Mouse (Mus musculus) monocyte, adult 5-6 weeks (primary cell): ENCODE measurements around the gene Zfp12. TPM values are rescaled to one million over a fixed set of nuclear protein-coding genes. Genes with fewer than 3 reads are reported as not detected.
"Not testable (repeated sequence)": the region's sequence is repeated elsewhere in the genome, so short reads cannot be mapped to it uniquely, and the experiment has no call there.

Experiments used
- ATAC-seq: fragments of 153-309, 156-312 bp; replicated peaks from 2 replicates; pipeline ENCODE4 v1.8.0; 2017; ENCODE audit warnings: mild to moderate bottlenecking; ENCODE audit not compliant: low TSS enrichment, insufficient number of reproducible peaks, severe bottlenecking, poor library complexity, low FRiP score
- total RNA-seq: library from RNA; stranded (forward); fragments of 200-1000, 200-491, 200-594 nt; gene quantifications from 3 replicates; pipeline ENCODE4 v1.2.3, GENCODE M21; 2017

The Zfp12 gene
- 17.0 to 19.7 TPM (median 17.2 TPM) in 3 replicates for total RNA-seq

DNA sequence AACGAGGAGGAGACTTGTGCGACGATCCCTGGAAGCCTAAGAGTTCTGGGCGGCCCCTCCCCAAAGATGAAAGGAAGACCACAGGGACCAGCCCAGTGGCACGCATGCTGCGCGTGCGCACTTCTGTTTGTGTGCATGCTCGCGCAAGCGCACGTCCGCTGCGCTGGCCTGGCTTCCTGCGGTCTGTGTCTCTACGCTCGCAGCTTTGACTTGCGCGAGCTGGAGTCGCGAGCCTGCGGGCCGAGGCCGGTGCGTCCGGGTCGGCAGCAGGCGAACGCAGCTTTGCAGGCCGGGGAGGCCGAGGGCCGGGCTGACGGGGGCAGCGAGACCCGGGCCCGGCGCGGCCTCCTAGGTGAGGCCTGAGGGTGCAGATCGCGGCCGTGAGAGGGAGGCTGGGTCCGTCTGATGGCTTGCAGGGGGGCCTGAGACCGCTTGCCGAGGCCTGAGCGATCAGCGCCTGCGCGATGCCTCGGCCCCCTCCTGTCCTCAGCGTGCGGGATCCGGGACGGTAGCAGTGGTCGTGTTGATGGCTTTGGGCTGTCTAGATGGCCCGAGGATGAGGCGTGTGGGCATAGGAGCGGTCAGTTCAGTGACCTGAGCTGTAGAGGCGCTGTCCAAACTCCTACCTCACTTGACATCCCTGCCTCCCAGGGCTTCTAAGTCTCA lies at the start of gene Zfp12:
Gene Zfp12, plus strand, starts transcription at position 136 of the 666 bp plus-strand sequence.
- ATAC-seq: peak; percentile 89

- not testable (repeated sequence) for ATAC-seq
These were observed 46.9 kb upstream of the Zfp12 start for GRCm38 (mm10) chr5:143188014-143188413.

DNA sequence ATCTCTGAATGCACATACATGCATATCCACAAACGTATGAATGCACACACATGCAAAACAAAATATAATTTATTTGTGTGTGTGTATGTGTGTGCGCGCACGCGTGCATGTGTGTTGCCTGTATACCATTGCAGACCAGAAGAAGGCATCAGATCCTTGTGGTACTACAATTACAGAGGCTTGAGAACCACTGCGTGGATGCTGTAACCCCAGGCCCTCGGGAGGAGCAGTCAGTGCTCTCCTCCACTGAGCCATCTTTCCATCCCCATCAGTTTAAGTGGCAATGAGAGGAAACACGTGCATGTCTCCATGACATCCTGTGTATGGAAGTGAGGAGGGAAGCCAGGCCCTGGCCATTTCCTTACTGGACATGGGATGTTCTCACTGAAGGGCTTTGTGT lies 42.2 kb upstream of the Zfp12 start:
- no peak for ATAC-seq

DNA sequence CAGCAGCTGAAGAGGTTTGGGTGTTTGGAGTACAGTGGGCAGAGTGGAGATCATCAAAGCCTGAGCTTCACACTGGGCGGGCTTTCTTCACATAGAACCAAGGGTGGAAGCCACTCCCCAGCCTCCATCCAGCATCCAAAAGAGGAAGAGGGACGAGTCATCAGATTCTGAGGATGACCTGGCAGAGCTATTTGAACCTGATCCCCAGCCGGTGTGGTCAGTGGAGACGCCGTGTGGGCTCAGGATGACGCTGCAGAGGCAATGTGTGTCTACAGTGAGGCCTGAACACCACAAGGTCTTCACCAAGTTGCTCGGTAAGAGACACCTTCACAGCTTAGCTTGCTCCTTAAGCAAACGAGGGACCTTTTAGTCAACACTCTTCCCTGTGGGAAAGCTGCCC lies 40.2 kb upstream of the Zfp12 start:
- ATAC-seq: not testable (repeated sequence)

- ATAC-seq: no peak
These were observed 39.8 kb upstream of the Zfp12 start for GRCm38 (mm10) chr5:143195166-143195565.

DNA sequence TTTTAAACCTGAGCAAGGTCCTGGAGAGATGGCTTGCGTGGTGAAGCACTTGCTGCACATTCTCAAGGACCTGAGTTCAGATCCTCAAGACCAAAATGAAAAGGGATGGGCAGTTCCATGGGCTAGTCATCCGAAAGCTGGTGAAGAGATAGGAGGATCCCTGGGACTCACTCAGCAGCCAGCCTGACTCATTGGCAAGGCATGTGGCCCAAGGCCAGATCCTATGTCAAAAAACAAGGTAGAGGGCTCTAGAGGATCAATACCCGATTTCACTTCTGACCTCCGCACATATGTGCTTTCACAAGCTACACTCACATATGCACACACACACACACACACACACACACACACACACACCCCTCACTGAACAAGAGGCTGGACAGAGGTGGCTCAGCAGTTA lies 38.5 kb upstream of the Zfp12 start:
- ATAC-seq: no peak

- no peak for ATAC-seq
These were observed 29.9 kb upstream of the Zfp12 start for GRCm38 (mm10) chr5:143205015-143205414.

DNA sequence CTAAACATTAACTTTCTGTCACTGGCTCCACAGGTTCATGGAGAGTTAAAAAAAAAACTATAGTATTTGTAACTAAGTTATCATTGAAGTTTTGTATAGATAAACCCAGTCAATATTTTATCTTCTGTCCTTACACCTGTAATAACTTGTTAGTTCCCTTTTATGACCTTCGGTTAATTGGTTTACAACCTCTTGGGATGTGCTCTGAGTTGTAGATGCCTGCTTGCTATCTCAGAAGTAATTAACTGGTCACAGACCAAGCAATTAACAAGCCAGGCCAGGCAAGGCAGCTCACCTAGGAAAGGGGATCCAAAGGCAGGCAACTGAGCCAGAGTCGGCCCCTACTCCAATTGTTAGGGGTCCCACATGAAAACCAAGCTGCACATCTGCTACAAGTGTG lies 21.1 kb upstream of the Zfp12 start:
- no peak for ATAC-seq

- ATAC-seq: no peak
These were observed 14.0 kb upstream of the Zfp12 start for GRCm38 (mm10) chr5:143220996-143221395.

DNA sequence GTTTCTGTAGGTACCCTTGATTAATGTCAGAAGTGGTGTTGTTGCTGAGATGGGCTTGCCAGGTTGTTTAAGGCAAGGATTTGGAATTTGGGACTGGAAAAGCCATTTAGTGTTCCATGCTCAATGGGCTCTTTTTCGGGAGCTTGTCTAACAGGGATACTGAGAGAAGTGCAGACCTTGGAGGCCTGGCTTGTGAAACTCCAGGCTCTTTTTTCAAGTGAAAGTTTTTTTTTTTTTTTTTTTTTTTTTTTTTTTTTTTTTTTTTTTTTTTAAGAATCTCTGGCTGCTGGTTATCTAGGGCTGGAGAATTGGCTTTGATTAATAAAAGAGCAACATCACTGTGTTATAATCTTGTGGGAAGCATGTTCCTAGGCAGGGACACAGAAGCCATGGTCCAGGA lies 12.7 kb upstream of the Zfp12 start:
- ATAC-seq: no peak

GRCm38 (mm10) chr5:143226790-143227189 lies 8.2 kb upstream of the Zfp12 start, which contains the start of gene Spdye4a:
Gene Spdye4a, minus strand, starts transcription at chr5:143226890.
- no peak for ATAC-seq

DNA sequence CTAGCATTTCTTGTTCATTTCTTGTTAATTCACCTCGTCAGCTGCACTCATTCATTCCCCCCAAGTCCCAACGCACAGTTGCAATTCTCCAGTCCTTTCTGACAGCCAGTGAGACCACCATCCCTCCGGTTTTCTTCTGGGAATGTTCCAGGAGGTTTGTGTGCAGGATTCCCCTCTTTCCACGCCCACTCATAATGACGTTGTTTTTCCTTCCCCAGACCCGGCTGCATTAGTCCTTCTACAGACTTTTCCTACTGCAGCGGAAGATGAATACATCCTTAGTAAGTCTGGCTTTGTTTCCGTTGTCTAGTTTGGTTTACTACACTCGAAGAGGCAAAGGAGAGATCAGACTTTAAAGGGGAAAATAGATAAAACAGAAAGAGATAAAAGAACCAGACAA lies 1.1 kb downstream of the Zfp12 start:
- ATAC-seq: no peak

GRCm38 (mm10) chr5:143244926-143245325 lies 10.0 kb downstream of the Zfp12 start:
- no peak for ATAC-seq

- ATAC-seq: no peak
These were observed 17.1 kb downstream of the Zfp12 start for GRCm38 (mm10) chr5:143252039-143252438.

DNA sequence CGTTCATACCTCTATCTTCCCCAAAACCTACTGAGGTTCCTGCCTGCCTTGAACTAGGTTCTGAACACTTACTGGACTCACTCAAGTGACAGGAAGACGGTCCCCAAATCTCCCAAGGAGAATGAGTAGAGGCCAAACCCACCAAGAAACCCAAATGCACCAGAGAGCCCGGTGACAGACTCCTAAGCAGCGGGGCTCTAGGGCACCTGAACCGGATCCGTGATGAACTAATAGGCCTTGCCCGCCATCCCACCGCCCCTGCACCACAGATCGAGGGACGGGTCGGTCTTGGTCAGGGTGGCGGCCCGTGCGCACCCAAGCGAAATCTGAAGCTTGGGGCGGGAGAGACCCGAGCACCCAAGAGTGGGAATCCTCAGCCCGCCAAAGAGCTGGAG lies 17.8 kb downstream of the Zfp12 start:
- ATAC-seq: no peak

DNA sequence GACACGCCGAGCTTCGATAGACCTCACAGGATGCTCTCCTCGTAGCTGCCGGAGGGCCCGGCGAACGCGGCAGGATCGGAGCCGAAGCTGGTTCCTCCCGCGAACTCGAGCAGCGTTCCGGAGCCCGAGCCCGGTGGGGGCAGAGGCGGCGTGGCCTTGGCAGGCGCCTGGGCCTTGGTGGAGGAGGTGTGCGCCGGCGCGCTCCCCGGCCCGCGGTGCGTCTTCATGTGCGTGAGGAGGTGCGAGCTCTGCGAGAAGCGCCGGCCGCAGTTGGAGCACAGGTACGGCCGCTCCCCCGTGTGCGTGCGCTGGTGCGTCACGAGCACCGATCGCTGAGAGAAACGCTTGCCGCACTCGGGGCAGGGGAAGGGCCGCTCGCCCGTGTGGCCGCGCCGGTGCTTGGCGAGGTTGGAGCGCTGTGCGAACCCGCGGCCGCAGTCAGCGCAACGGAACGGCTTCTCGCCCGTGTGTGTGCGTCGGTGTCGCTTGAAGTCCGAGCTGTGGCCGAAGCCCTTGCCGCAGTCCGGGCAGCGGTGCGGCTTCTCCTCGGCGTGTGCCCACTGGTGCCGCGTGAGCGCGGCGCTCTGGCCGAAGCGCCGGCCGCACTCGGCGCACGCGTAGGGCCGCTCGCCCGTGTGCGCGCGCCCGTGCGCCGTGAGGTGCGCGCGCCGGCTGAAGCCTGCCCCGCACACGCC lies 18.4 kb downstream of the Zfp12 start:
- ATAC-seq: no peak

DNA sequence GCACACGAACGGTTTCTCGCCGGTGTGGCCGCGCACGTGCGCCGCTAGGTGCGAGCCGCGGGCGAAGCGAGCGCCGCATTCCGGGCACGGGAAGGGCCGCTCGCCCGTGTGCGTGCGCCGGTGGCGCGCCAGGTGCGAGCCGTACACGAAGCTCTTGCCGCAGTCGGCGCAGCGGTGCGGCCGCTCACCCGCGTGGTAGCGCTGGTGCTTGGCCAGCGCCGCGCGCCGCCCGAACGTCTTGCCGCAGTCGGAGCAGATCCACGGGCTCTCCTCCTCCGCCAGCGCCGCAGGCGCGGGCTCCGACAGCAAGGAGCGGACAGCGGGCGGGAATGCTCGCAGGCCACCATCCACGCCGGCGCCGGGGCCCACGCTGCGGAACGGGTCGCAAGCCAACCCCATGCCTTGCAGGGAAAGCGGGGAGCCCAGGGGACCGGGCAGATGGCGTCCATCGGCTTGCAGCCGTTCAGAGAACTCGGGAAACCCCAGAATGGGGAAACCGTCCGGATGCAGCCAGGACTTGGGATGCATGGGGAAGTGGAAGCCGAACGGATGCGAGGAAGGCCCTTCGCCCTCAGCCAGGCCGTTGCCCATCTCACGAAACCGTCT lies 19.0 kb downstream of the Zfp12 start:
- ATAC-seq: no peak

GRCm38 (mm10) chr5:143254487-143255130 lies 19.6 kb downstream of the Zfp12 start:
- no peak for ATAC-seq

DNA sequence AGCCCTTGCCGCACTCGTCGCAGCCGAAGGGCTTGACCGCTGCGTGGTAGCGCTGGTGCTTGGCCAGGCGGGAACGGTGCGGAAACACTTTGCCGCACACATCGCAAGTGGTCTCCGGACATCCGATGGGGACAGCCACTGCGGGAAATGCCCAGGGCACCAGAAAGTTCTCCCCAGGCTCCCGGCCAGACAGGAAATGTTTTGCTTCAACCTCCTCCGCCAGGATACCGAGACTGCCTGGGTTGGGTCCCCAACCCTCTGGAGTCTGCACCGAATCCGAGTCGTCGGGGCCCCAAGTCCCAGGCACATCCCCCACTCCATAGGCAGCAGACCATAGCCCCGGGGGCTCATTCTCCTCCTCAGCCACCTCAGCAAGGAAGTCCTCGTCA lies 20.2 kb downstream of the Zfp12 start:
- ATAC-seq: no peak

DNA sequence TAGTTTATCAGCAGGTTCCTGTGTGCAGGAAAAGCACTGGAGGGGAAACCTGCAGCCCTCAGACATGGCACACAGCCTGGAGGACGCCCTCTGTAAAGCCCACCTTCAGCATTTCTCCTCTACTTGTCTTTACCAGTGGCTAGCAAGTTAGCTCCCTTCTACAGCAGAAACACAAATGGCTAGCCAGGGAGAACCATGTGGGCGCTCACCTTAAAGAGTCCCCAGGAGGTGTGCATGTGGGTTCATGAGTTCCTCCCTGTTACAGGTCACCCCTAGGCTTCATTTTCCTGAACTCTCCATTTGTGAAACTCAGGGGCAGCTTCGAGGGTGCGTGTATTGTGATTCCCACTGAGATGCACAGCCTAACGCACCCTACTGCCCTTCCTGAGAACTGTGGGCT lies 20.8 kb downstream of the Zfp12 start:
- ATAC-seq: no peak
